Mouse (Mus musculus) c-Kit-negative CD71-positive TER-119-positive erythroid progenitor cells, embryonic 14.5 days (primary cell): ENCODE measurements around the gene March1.

Source experiments
- DNase-seq: peaks from one replicate; pipeline ENCODE4 v3.0.0-alpha.2; 2013; ENCODE audit warnings: low read depth, low spot score

The March1 gene

DNA sequence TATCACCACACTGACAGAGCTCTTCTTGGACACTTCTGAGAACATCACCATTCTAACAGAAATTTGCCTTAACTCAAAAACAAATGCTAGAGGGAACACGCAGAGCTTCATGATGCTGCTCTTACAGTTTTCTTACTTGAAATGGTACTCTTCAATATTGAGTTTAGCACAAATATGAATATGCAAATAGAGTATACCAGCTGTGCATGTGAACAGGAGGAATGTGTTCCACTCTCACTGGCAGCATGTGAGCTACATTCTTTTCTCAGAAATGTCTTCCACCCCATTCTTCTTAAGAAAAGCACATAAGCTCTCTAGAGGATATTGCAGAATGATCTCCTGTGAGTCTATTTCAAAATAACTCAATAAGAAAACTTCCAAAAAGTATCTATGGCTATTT, 370.0 kb downstream of the March1 start:
- DNase-seq, result no peak

DNA sequence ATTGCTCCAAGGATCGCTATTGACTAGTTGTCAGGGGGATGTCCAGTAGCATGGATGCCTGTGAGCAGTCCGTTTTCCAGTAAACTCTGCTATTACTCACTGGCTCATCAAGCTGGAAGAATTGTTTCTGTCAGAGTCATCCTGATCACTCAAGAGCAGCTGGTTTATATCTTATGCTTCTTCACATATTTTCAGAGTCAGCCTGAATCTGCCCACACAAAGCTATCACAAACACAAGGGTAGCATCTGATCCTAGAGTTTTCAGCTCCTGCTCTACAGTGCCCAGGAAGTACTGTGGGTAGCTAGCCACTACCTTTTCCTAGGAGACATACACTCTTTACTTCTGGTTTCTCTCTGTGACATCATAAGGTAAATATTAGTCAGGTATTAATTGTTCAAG, 405.1 kb downstream of the March1 start:
- DNase-seq, result no peak

DNA sequence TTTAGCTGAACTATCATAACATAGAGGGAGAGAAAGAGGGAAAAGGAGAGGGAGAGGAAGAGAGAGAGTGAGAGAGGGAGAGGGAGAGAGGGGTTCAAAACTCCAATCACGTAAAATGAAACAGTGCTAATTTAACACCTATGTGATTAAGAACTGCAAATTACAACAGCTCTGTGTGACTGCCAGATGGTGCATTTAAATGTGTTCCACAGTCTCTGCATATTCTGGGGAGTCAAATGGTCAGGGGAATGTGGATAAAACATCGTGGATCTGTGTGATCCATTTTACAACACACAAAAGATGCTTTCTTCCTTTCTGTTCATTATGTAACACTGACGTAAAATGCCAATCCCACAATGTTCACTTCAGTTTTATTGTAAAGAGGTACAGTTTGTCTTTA, 416.0 kb downstream of the March1 start:
- no peak for DNase-seq

DNA sequence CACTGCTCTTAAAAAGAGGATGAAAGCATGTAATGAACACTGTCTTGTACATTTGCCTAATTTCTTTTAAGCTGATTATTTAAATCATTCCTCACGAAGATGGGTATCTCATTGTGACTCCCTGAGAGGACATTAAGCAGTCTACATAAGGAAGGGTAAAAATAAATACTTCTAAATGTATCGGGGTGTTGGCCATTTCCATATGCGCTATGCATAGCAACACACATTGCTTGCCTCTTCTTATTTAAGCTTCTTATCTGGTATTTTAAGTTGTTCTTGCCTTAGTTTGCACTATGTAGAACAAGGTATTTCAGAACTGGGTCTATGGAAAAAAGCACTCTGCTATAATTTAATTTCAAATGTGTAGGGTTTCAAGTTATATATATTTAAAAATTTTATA, 416.7 kb downstream of the March1 start:
- DNase-seq, result no peak

DNA sequence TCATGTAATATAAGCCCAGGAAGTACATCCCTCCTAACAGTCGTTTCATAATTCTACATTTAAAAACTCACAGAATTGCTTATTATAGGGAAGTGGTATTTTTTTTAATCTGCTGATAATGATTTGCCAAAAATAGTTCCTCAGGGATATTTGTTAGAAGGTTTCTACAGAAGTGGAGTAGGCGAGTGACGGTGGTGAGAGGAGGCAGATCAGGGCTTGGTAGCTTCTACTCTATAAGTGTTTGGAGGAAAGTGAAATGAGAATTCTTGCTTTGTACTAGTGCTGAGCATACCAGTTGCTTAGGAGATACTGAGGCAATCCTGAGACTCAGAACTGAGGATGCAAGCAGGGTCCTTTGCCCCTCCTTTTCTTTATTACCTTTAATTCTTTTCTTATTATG, 476.5 kb downstream of the March1 start:
- DNase-seq, result no peak

DNA sequence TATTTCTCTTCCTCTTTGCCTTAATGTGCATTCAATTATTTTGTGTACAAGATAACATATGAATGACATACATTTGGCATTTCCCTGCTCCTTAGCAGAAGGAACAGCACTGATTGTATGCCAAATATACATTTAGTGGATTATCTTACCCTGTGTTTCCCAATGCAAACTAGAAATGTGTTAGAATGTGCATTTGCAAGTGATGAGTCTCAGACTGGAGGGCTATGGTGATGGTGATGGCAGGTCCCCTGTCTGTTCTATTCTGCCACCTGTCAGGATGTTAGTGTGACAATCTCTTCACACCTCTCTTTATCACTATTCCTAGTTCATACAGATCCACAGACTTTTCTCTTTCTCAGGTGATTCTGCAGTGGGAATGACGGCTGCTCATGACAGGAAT, 480.4 kb downstream of the March1 start:
- no peak for DNase-seq

DNA sequence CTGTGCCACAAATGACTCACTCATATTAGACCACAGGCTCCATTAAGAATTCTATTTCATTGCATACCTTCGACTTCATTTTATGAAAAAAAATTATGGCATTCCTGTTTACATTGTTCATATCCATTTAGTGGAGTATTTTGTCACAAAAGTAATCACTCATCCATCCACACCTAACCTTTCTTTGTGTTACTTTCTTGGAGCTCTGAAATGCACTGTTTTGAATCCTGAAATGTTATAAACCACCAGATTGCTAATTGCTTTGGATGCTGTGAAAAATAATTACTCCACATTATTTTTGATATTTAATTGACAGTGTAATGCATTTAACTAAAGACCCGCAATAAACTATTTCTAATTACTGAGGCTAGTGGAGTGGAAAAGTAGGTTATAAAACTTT, 501.6 kb downstream of the March1 start:
- DNase-seq, result no peak

DNA sequence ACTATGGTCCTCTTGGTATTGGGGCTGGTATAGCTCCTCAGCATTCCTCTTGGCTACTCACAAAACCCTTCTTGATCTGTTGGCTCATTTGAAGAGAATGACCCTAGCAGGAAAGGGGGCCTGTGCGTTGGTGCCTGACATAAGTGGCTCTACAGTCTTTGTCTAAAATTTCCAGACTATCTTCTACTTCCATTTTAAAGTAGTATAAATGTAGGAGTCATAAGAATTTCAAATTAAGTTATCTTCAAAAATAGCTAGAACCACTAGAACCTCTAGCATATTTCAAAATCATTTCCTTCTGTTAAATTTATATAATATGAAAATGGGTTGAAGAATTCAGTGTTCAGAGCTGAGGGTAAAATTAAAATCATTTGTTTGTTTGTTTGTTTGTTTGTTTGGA, 541.9 kb downstream of the March1 start:
- DNase-seq, result no peak

DNA sequence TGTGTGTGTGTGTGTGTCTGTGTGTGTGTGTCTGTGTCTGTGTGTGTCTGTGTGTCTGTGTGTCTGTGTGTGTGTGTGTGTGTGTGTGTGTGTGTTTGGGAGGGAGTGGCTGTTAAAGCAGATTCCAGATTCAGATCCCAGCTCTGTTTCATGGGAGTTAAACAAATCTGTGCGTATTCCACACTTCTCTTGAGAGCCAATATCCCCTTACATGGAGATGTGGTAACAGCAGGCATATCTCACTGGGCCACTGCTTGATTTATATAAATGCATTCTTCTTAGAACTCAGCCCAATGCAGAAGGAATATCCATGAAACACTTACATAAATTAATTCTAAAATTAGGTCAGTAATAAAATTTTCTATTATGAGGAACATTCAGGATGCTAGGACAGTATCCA, 549.1 kb downstream of the March1 start:
- no peak for DNase-seq

DNA sequence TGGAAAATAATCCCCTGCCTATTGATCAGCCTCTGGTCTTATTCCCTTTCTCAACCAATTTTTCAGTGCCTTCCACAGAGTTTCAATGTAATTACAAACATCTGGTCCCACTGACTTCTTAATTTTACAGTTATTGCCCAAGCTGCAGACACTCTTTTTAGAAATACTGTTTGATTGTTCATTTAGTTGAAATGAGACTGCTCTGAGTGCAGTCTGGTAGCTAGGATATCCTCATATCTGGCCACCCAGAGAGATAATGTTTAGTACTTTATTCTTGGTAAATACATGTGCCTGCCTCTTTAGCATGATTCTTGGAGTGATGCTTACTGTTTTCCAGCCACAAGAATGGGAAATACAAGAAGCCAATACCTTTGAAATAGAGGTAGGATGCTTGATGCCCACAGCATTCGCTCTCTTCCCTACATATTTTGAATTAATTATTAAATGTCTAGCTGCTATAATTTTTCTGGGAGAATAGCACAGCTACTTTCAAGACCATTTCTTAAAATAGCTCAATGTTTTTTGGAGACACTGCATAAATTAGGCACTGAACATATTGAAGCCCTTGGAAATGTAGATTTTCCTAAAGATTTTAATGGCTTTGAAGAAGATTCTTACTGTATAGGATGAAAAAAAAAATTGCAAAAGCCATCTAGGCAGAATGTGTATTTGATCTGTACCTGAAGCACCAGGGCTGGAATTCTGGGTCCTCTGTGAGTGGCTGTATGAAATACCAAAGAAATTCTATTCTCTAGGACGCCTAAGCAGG, 549.9 kb downstream of the March1 start:
- no peak for DNase-seq

DNA sequence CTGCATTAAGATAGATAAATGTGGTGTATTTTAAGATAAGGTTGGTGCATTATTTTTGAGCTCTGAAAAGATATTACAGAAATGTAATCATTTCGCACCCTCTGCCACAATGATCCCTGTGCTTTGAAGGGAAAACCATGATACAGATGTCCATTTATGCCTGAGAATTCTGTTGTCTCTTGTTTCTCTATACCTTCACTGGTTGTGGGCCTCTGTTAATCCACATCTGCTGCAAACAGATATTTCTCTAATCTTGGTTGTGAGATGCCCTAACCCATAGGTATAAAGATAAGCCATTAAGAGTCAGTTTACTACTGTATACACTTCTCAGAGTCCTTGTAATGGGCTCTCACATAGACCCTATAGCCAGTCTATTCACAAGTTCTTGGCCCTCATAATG, 561.6 kb downstream of the March1 start:
- no peak for DNase-seq

DNA sequence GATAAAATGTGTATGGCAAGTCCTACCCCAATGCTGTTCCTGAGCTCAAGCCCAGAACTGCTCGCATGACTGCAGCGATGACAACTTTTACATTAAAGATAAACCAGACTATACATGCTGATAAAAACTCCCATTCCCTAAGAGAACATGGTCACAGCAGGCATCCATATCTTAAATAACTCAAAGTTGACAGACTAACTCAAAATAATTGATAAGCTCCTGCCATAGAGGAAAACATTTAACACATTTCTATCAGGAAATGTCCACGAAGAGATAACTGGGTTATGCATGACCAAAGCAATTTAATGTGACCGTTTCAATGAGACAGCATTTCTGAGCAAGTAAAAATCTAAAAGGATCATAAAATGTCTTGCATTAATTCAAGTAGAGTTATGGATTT, 563.6 kb downstream of the March1 start:
- no peak for DNase-seq

DNA sequence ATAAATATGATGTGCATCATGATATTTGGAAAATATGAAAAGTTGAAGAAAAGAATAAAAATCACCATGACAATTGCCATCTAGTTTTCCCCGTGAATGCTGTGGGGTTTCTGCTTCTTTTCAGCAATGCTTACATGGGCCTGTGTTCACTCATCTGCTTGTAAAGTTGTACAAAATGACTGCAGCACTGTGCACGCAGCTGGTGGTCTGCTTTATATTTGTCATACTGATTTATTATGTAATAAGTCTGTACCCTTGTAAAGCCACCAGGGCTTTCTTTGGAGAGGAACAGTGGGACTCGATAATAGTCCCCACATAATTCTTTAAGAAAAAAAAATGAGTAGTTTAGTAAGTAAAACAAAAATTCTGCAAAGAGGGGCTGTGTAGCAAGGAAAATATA, 564.6 kb downstream of the March1 start:
- DNase-seq, result no peak

DNA sequence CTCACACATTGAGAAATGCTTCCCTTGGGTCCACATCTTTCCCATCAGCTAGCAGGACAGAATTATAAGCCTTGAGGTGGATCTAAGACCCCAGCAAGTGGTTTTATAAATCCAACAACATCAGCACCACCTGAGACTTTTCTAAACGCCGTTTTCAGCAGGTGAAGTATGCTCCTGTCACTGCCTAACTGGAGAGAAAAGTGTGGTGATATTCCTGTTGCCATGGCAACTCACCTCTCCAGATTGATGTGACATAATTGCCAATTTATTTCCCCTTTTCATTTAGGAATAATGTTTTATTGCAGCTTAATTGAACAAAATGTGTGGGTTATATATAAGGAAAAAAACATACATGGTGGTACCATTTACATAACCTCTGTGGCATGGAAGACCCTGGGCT, 565.8 kb downstream of the March1 start:
- no peak for DNase-seq

DNA sequence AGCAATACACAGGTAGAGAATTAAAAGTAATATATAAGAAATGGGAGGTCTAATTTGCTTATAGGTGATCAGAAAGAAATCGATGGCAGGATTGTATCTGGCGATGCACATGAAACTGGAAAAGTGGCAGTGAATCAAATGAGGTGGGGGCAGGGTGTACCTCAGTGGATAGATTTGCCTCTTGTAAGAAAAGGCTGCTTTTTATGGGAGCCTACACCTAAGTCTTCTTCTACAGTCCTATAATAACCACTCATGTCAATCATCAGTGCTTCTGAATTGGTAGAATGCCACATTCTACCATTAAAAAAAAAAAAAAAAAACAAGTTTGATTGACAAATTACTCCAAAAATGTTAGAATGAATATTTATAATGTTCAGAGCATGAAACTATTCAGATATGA, 567.5 kb downstream of the March1 start:
- DNase-seq, result no peak

DNA sequence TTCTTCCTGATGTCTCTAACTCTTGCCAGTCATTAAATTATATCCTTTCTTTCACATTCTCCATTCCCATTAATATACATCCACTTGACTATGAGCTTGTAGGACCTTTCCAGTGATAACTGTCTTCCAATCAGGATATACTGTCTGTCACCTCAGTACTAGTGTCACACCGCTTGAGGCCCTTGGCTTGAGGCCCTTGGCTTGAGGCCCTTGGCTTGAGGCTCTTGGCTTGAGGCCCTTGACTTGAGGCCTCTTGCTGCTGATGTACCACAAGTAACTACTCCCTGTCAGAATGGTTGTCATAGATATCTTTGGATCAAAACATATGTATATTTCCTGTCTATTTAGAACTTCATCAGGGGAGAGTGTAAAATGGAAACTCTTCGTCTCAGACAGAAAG, 576.7 kb downstream of the March1 start:
- DNase-seq, result no peak

DNA sequence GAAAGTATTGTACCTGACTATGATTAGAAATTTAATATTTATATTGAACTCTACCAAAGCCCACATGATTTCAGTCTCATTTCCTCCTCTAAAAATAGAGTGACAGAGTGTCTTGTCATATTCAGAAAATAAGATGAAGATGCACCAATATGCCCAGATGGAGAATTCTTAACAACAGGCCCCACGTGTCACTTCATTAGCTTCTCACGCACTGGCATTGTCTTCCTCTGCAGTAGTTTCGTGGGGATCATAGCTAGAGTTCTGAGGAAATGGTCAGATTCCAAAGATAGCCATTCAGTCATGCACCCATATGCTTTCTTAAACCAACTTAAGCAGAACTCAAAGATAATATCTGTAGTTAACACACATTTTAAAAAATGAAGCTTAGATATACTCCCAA, 582.5 kb downstream of the March1 start:
- no peak for DNase-seq

DNA sequence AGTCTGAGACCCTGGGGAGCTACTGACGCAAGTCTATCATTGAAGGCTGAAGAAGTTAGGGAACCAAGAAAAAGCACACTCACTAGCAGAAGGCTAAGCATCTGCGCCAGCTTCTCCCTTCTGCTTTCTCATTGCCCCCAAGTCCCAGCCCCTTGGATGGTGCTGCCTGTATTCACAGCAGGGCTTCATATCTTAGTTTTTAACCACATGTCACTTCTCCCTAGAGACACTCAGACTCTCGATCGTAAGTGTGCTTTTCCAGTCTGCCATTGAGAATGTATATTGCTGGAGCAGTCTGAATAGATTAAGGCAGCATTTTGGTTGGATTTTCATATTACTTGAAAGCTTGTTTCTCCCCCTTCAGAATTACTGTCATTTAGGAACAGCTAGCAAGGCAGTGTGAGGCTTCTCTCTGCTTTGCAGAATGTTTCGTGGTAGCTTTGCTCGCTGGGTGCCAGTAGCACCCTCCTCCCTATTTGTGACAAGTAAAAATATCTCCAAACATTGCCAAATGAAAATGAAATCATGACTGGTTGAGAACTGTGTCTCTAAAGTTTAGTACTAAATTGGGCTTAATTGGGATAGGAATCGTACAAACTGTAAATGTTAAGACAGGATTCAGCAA, 586.2 kb downstream of the March1 start:
- no peak for DNase-seq

DNA sequence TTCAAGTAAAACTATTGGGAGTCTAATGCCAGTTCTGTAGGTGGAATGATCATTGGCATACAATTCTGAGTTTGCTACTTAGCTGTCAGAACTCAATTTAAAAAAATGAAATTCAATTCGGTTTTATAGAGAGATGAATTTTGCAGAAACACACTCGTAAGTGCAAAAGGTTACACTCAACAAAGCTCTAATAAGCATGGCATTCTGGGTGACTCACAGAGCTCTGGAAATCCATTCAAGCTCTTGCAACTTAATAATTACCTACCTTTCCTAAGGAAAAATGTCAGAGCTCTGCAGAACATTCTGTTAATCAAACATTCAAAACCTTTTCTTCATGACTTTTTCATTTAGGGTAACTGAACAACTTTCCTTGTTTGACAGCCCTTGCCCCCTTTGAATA, 591.9 kb downstream of the March1 start:
- no peak for DNase-seq

DNA sequence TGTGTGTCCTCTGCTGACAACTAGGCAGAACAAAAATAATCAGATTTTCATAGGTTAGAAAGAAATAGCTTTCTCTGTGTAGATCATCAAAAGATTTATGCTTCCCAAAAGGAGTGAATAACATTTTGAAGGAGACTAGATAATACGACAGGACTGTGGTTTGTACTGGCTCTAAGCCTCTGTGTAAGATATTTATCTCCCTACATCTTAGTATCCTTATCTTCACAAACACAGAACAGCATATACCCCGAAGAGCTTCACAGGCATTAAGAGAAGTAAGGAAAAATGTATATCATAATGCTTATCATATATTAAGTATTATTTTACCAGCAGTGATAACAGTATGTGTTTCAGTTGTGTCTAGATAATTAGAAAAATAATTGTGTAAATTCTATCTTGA, 592.6 kb downstream of the March1 start:
- DNase-seq, result no peak

DNA sequence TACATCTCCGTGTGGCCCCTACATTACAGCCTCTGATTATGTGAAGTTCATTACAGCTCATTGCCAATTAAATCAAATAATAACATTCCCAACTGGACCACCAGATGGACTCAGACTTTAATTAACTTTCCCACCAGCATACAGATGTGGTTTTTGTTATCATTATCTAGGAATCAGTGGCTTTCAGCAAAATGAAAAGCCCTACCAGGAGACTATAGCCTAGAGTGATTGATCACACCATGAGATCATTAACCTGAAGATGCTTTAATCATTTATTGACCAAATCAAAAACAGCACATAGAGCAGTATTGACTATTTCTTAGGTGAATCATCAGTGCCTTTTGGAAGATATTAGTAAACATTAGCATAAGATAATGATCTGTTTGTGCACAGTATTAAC, 602.3 kb downstream of the March1 start:
- DNase-seq, result no peak

DNA sequence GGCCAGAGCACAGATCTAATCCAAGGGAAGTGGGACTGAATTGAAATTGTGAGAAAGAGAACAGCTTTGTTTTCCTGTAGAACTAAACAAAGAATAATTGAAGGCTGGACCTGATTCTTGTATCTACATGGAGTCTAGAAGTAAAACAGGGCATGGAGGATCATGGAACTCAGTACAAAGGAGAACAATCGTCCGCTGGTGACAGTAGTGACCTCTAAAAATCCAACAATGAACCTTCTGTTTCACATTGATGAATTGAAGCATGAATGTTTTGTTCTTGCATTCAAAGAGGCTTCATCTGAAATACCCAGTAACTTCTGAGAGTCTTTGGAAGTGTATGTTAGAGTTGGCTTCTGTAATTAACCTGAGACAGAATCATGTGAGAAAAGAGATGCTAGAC, 612.2 kb downstream of the March1 start:
- no peak for DNase-seq

DNA sequence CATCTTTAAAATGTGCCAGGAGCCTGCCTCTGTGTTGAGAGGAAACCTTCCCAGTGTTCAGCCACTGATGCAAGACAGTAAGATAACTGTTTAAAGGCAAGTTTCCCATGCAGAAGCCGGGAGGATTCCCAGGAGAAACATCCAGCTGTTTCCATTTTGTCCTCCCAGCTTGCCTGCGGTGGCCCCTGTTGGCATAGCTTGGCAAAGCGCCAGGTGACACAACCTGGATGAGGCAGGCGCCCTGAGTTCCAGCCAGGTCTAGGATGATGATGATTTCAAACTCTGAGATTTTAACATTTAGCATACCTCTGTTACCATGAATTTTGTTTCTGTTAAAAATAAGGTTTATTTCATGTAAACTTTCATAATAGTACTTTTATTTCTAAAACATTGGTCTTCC, 651.8 kb downstream of the March1 start:
- DNase-seq, result no peak

DNA sequence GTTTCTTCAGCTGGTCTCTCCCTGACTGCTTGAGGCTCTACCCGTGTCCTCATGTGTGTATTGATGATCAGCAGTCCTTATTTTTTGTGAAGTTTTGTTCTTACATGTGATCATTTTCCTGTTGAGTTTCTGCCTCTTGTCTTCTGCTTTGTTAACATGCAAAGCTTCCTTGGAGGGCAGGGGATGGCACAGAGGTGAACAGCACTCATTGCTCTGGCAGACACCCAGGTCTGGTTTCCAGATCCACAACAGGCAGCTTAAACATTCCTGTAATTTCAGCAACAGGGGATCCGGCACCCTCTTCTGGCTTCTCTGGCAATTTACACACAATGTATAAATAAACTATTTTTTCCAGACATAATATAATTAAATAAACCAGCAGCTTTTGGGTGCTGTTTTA, 652.4 kb downstream of the March1 start:
- DNase-seq, result no peak
